Mouse (Mus musculus) ZHBTc4 (cell line): ENCODE measurements around the gene Ece2.

ENCODE experiments used
- DNase-seq: peaks from one replicate; pipeline ENCODE4 v3.0.0-alpha.2; 2011; ENCODE audit warnings: low read depth, low spot score

Ece2 gene

DNA sequence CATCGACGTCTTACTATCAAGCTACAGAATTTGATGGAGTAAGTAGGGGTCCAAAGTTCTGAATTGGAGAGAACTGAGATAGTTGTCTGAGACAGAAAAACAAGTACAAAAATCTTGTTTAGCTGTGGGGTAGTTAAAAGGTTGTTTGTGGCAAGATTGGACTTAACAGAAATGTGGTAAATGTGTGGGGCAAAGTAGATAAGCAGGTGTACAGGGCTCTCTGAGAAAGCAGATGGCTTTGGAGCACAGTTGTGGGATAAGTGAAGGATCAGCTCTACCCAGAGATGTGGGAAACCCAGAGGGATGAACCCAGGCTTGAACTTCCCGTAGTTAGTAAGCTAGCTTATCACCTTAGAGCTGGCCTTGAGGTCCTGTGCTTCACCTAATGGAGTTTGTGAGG, 61.1 kb downstream of the Ece2 start:
- DNase-seq: no peak

DNA sequence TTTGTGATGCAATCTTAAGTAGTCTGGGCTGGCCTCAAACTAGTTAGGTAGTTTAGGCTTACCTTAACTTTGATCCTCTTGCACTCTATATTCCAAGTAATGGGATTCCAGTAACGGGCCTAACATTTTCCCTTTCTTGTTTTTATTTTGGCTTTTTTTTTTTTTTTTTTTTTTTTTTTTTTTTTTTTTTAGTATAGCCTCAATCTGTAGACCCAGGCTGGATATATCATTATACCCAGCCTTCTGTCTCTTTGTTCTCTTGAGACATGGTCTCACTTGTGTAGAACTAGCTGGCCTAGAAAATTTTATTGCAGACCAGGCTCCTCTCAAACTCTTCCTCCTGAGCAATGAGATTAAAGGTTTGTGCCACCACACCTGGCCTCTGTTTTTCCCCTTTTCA, 62.0 kb downstream of the Ece2 start:
- DNase-seq: no peak

DNA sequence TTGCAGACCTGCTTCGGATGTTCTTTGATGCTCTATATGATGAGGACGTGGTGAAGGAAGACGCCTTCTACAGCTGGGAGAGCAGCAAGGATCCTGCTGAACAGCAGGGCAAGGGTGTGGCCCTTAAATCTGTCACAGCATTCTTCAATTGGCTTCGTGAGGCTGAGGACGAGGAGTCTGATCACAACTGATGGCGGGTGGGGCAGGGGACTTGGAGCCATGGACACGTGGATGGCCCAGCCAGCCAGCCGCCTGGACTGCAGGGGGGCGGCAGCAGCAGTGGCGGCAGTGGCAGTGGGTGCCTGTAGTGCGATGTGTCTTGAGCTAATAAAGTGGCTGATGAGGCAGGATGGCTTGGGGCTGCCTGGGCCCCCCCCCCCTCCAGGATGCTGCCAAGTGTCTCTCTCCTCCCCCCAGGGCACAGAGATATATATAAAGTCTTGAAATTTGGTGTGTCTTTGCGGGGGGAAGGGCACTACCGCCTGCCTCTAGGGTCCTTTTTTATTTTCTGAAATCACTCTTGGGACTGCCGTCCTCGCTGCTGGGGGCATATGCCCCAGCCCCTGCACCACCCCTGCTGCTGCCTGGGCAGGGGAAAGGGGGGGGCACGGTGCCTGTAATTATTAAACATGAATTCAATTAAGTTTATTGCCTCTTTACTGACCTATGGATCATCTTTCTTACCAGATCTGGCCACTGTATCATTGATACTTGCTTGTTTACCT, 62.8 kb downstream of the Ece2 start:
- DNase-seq: peak; percentile 68

DNA sequence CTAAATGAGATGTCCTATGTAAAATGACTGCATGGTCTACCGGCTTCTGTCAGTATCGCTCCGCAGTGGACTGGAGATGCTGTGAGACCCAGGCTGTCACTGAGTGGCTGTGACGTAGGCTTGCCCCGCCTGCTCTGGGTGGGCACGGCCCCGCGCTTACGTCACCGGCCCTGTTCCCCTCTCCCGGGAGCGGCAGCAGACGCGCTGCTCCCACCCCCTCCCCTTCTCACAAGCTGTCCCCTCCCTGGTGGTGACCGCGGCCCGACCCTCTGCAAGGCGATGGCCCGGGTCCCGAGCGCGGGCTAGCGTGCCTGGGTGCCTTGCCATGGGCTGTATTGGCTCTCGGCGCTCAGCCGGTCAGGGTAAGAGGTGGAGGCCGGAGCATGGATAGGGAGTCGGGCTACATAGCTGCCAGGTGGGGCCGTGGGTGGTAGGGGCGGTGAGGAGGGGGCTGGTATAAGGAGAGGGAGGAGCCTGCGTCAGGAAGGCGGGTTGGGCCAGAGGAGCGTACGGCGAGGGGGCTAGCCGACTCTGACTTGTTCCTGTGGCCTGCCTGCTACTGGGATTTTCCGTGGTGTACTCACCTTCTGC, 63.6 kb downstream of the Ece2 start, which contains the start of gene Fam131a:
Gene Fam131a, plus strand, starts transcription at position 131 of the 591 bp plus-strand sequence.
- peak; percentile 85 for DNase-seq

- DNase-seq: no peak
These were observed 65.2 kb downstream of the Ece2 start for GRCm38 (mm10) chr16:20694781-20695180.

GRCm38 (mm10) chr16:20695622-20696323, 66.1 kb downstream of the Ece2 start:
- peak; percentile 75 for DNase-seq
